8 mouse cellular contexts compared by ENCODE assay signal in the genomic region with DNA sequence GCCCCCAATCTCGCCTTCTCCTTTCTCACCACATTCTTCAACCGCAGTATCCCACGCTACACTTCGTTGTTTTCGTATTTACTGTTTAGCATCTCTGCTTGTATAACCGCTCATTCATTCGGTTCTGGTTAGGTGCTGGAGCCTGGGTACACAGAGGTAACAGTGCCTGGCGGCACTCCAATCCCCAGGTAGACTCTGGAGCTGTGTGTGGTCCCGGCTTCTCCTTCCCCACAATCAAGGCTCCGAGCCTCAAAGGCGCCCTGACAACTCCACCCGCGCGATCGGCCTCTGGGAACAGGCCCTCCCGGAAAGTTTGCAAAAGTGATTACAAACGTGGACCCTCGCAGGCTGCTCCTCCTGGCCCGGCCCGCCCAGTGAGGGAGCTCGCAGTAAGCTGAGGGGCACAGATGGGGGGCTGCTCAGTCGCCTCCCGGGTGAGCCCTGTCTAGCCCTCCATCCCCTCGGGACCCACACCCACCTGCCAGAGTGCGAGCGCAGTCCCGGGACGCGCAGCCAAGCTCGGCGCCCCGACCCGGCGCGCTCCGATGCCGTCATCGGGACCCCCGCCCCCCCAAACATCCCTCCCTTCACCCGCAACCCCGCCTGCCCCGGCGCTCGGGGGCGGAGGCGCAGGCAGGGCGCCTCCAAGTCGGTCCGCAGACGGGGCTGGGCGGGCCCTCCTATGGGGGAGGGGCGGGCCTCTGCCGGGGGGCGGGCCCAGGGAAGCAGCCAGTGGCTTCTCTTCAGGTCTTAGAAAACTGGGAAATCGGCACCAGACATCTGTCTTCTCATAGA. TPM values are rescaled to one million over a fixed set of nuclear protein-coding genes. Genes with fewer than 3 reads are reported as not detected.
DNase-seq lines count a peak whose midpoint lies in the region; ATAC-seq and TF ChIP-seq lines count a peak whose summit lies in the region.

A gene (minus strand): TSS at position 534 of the 795 bp plus-strand sequence.

- H3K36me3 ChIP-seq in ES-E14 (ENCODE audit: control insufficient read depth, insufficient read depth, low read length, poor library complexity, severe bottlenecking) = no peaks in the 10 kb centered on the region
- 0 out of 2 replicates have a peak, but pooled peaks cover 7% of the 10 kb centered on the region for H3K36me3 ChIP-seq in forebrain, embryonic 10.5 days (replicated peaks)
- H3K36me3 ChIP-seq in small intestine, adult 2 months (ENCODE audit: control insufficient read depth, insufficient read depth, low read length) = no peaks in the 10 kb centered on the region

- peak within 1 kb of the TSS; percentile 94 for H3K9ac ChIP-seq in ES-E14 (ENCODE audit: insufficient read depth, low read depth, low read length, poor library complexity, severe bottlenecking)

- no peaks in the 10 kb centered on the region for H3K9me3 ChIP-seq in ES-E14 (ENCODE audit: control insufficient read depth, insufficient read depth, low read depth, low read length)
- H3K9me3 ChIP-seq in forebrain, embryonic 10.5 days = no peaks in the 10 kb centered on the region

- DNase-seq in ES-E14 (ENCODE audit: low read depth, low spot score) = peak; percentile 73
- peak; percentile 77 to 83 for DNase-seq in adrenal gland, adult 18-20 months (ENCODE audit: low spot score in 2 of 2)
- peak; percentile 85 for DNase-seq in forebrain, embryonic 10.5 days (ENCODE audit: extremely low spot score, low spot score)
- DNase-seq in heart, postnatal 14 days = peak; percentile 89
- DNase-seq in kidney, postnatal 4 days = peak; percentile 90 to 94
- DNase-seq in cerebellum, adult 11 months = no peak

- under 1% methylated on average over 55 of the region's 55 CpGs for WGBS in forebrain, embryonic 10.5 days
- WGBS in small intestine, adult 2 months = under 1% methylated on average over 54 of the region's 55 CpGs

- H3K27me3 ChIP-seq in forebrain, embryonic 10.5 days (ENCODE audit: poor library complexity, severe bottlenecking) = peaks cover 76% of the 10 kb centered on the region
- peaks cover 27% of the 10 kb centered on the region for H3K27me3 ChIP-seq in small intestine, adult 2 months (ENCODE audit: control insufficient read depth, insufficient read depth, low read length)

- TF ChIP-seq POLR2A in small intestine, adult 2 months (IDR thresholded peaks at IDR 0.05; ENCODE audit: low read depth, low read length) = no peak

- peaks cover 1 to 3% of the 10 kb centered on the region in 2 experiments; a peak in 1 of 4 replicates for H3K4me1 ChIP-seq in ES-E14 (ENCODE audit: control insufficient read depth in 2 of 2, insufficient read depth in 2 of 2, low read length in 2 of 2, poor library complexity in 1 of 2)
- H3K4me1 ChIP-seq in forebrain, embryonic 10.5 days = peaks cover 38% of the 10 kb centered on the region
- peaks cover 4% of the 10 kb centered on the region; the same call in 1 of the 2 replicates for H3K4me1 ChIP-seq in small intestine, adult 2 months (ENCODE audit: control insufficient read depth, insufficient read depth, insufficient read length, low read length)

- H3K4me3 ChIP-seq in ES-E14 (ENCODE audit: insufficient read depth in 1 of 2, low read depth in 1 of 2, low read length in 2 of 2, poor library complexity in 1 of 2, severe bottlenecking in 1 of 2) = peak within 1 kb of the TSS; percentile 85 to 95
- peak within 1 kb of the TSS; percentile 83 for H3K4me3 ChIP-seq in forebrain, embryonic 10.5 days
- H3K4me3 ChIP-seq in small intestine, adult 2 months (ENCODE audit: low read depth, low read length) = peak within 1 kb of the TSS; percentile 81

- in situ Hi-C loops in ES-E14 (cut with MboI; ENCODE audit: low sequenced_read_pairs in 2 of 2, unreplicated experiment in 2 of 2) = no loop called here

- no peak within 1 kb of the TSS for H3K27ac ChIP-seq in ES-E14 (ENCODE audit: insufficient read depth, low read depth, low read length, poor library complexity, severe bottlenecking)
- H3K27ac ChIP-seq in forebrain, embryonic 10.5 days = peak within 1 kb of the TSS; percentile 85
- no peak within 1 kb of the TSS for H3K27ac ChIP-seq in small intestine, adult 2 months (ENCODE audit: insufficient read depth, low read depth, low read length)

- intact Hi-C loops in heart, postnatal 14 days (cut with DNase I) = no loop called here

- ATAC-seq in megakaryocyte, adult 5-6 weeks (ENCODE audit: poor library complexity, severe bottlenecking) = peak; percentile 69

- no peak for TF ChIP-seq CTCF in small intestine, adult 2 months (IDR thresholded peaks at IDR 0.05; ENCODE audit: extremely low read depth, insufficient read length, insufficient replicate concordance, low read depth, low read length)

TF ChIP-seq in ES-E14, 5 proteins besides CTCF, POLR2A, EP300 and RAD21:
- TF ChIP-seq HCFC1 (IDR thresholded peaks at IDR 0.05; ENCODE audit: borderline replicate concordance, insufficient read depth, low read length) (peak; percentile 79), ZNF384 (IDR thresholded peaks at IDR 0.05; ENCODE audit: low read depth, low read length) (no peak)
TF ChIP-seq in ES-E14: peak in this region for 1.

RNA-seq across cellular contexts. Expression of the gene that starts here (rescaled TPM):
- 9.2 and 12.3 TPM in 2 replicates for total RNA-seq in ES-E14 (2012; rRNA removed)
- 1 to 10 TPM; 2.3 to 2.5 TPM for total RNA-seq in adrenal gland, adult 18-20 months (2021)
- polyA plus RNA-seq in forebrain, embryonic 10.5 days (2016; fragmentation: Nextera tagmentation; extraction: Ambion mirVana) = 6.3 and 6.4 TPM in 2 replicates
- total RNA-seq in heart, postnatal 14 days (2021) = 1 to 10 TPM; 2.2 to 2.5 TPM
- 0.11 and 0.13 TPM in 2 replicates for total RNA-seq in megakaryocyte, adult 5-6 weeks (2015)
- 0.51 TPM in 1 of 2 replicates, not detected in the other for total RNA-seq in megakaryocyte, adult 5-6 weeks (2017)
- polyA plus RNA-seq in small intestine, adult 2 months (2012; rRNA removed) = 0.39 and 0.86 TPM in 2 replicates

Comparison
In these comparisons a context has a peak if more than half of its experiments do, and no peak if none do; other contexts are left out.
1. Peak in ATAC-seq in megakaryocyte, adult 5-6 weeks; RNA of the gene not detected or under 1 TPM.